8 mouse cellular contexts compared by ENCODE assay signal in genomic region chr2:28205467-28205805, GRCm38 (mm10). TPM values are rescaled to one million over a fixed set of nuclear protein-coding genes. Genes with fewer than 3 reads are reported as not detected.
A peak's percentile ranks its signal among the peaks of the same experiment; 100 is the strongest.
DNase-seq lines count a peak whose midpoint lies in the region; ATAC-seq and TF ChIP-seq lines count a peak whose summit lies in the region.

No protein-coding gene starts in this region.

- H3K27ac ChIP-seq in embryonic facial prominence, embryonic 12.5 days: no peak overlapping the region
- H3K27ac ChIP-seq in stomach, embryonic 14.5 days (ENCODE audit: low read length): no peak overlapping the region

- peaks cover 16% of the 10 kb centered on the region for H3K79me2 ChIP-seq in myocyte (ENCODE audit: control insufficient read depth, insufficient read depth)

- peak overlapping the region; percentile 99 for H3K4me2 ChIP-seq in embryonic facial prominence, embryonic 12.5 days (replicated peaks)
- peak overlapping the region; percentile 85 for H3K4me2 ChIP-seq in myocyte (ENCODE audit: low read depth)
- peak overlapping the region; percentile 99 for H3K4me2 ChIP-seq in stomach, embryonic 14.5 days (replicated peaks; ENCODE audit: low read depth, low read length)

- peak overlapping the region; percentile 72 for H3K9ac ChIP-seq in embryonic facial prominence, embryonic 12.5 days
- H3K9ac ChIP-seq in stomach, embryonic 14.5 days (replicated peaks; ENCODE audit: low read depth, low read length): peak overlapping the region; percentile 55

- peak overlapping the region; percentile 92 for H3ac ChIP-seq in myocyte (ENCODE audit: control insufficient read depth, insufficient read length)

- under 1% methylated on average over 49 of the region's 49 CpGs for WGBS in embryonic facial prominence, embryonic 12.5 days
- under 1% methylated on average over 41 of the region's 49 CpGs for WGBS in stomach, embryonic 14.5 days

- peak; percentile 85 for TF ChIP-seq POLR2A in myocyte (IDR thresholded peaks at IDR 0.05; ENCODE audit: insufficient read length, low read depth)

- H3K9me3 ChIP-seq in embryonic facial prominence, embryonic 12.5 days: no peaks in the 10 kb centered on the region
- H3K9me3 ChIP-seq in stomach, embryonic 14.5 days (ENCODE audit: control insufficient read depth, low read depth, low read length): no peaks in the 10 kb centered on the region

- no peaks in the 10 kb centered on the region for H3K36me3 ChIP-seq in embryonic facial prominence, embryonic 12.5 days
- no peaks in the 10 kb centered on the region for H3K36me3 ChIP-seq in myocyte (ENCODE audit: control insufficient read depth, insufficient read depth)
- no peaks in the 10 kb centered on the region for H3K36me3 ChIP-seq in stomach, embryonic 14.5 days (ENCODE audit: control insufficient read depth, insufficient read depth, low read length)

- DNase-seq in monocyte, adult 2 months (ENCODE audit: low read depth in 1 of 2, low spot score in 2 of 2): peak; percentile 48 to 69
- peak; percentile 85 for DNase-seq in heart, adult 8-10 months (ENCODE audit: low spot score)
- DNase-seq in kidney, adult 9 months: peak; percentile 66
- peak; percentile 78 for DNase-seq in liver

- peaks cover 23% of the 10 kb centered on the region; the same call in 1 of the 2 replicates for H3K27me3 ChIP-seq in embryonic facial prominence, embryonic 12.5 days
- peaks cover 13% of the 10 kb centered on the region for H3K27me3 ChIP-seq in myocyte (ENCODE audit: control insufficient read depth, insufficient read depth, insufficient read length)
- H3K27me3 ChIP-seq in stomach, embryonic 14.5 days (ENCODE audit: control insufficient read depth, insufficient read depth, low read length): 0 out of 2 replicates have a peak, but pooled peaks cover 2% of the 10 kb centered on the region

- peak overlapping the region; percentile 59 for H3K4me3 ChIP-seq in embryonic facial prominence, embryonic 12.5 days
- peak overlapping the region; percentile 36 for H3K4me3 ChIP-seq in myocyte
- H3K4me3 ChIP-seq in stomach, embryonic 14.5 days (ENCODE audit: low read depth, low read length): peak overlapping the region; percentile 55

- no peak; the same call in 1 of the 2 replicates for ATAC-seq in monocyte, adult 5-6 weeks (replicated peaks; ENCODE audit: insufficient number of reproducible peaks, low FRiP score, low TSS enrichment, poor library complexity, severe bottlenecking)
- no peak for ATAC-seq in embryonic facial prominence, embryonic 12.5 days (ENCODE audit: insufficient number of reproducible peaks, insufficient read depth, low FRiP score, low TSS enrichment)
- ATAC-seq in stomach, embryonic 14.5 days (ENCODE audit: insufficient number of reproducible peaks, insufficient read depth, low FRiP score, low read depth): peak; percentile 56; the same call in 1 of the 2 replicates

- peaks cover 17% of the 10 kb centered on the region; the same call in 1 of the 2 replicates for H3K4me1 ChIP-seq in embryonic facial prominence, embryonic 12.5 days
- peaks cover 11% of the 10 kb centered on the region; the same call in 1 of the 2 replicates for H3K4me1 ChIP-seq in stomach, embryonic 14.5 days (ENCODE audit: control insufficient read depth, insufficient read depth, low read length)

TF ChIP-seq in myocyte, 11 proteins besides CTCF, POLR2A, EP300 and RAD21:
- TF ChIP-seq MAX (IDR thresholded peaks at IDR 0.05; ENCODE audit: low read depth): no peak
- peak; percentile 41 for TF ChIP-seq REST (IDR thresholded peaks at IDR 0.05; ENCODE audit: insufficient read depth, insufficient read length)
- no peak for TF ChIP-seq TCF3 (IDR thresholded peaks at IDR 0.05; ENCODE audit: insufficient read length, low read depth)
- peak in 1 of 3 experiments; percentile 18 for TF ChIP-seq MYOD1 (IDR thresholded peaks at IDR 0.05; ENCODE audit: control insufficient read depth in 1 of 3, insufficient read length in 2 of 3, low read depth in 2 of 3)
- no peak for TF ChIP-seq SRF (IDR thresholded peaks at IDR 0.05; ENCODE audit: control insufficient read depth, insufficient read length, low read depth)
- TF ChIP-seq E2F4 (IDR thresholded peaks at IDR 0.05; ENCODE audit: insufficient read depth): no peak
- no peak for TF ChIP-seq USF1 (IDR thresholded peaks at IDR 0.05; ENCODE audit: low read depth)
- peak; percentile 52 for TF ChIP-seq POLR2AphosphoS2 (IDR thresholded peaks at IDR 0.05; ENCODE audit: insufficient read length, low read depth)
- TF ChIP-seq TCF12 (IDR thresholded peaks at IDR 0.05; ENCODE audit: insufficient read depth, poor library complexity, severe bottlenecking): no peak
- no peak for TF ChIP-seq CEBPB (IDR thresholded peaks at IDR 0.05; ENCODE audit: insufficient read depth, poor library complexity, severe bottlenecking)
- no peak for TF ChIP-seq MYOG (IDR thresholded peaks at IDR 0.05; ENCODE audit: control insufficient read depth in 1 of 3, insufficient read depth in 1 of 3, insufficient read length in 2 of 3, low read depth in 2 of 3)

RNA-seq across cellular contexts. Expression of gene Olfm1, which starts 12.6 kb away (rescaled TPM):
- total RNA-seq in monocyte, adult 5-6 weeks (2017): 8.7 to 18.9 TPM (median 13.5 TPM) in 3 replicates
- 34.5 and 36.8 TPM in 2 replicates for polyA plus RNA-seq in embryonic facial prominence, embryonic 12.5 days (2016; fragmentation: Nextera tagmentation; extraction: Ambion mirVana)
- total RNA-seq in heart, adult 8-10 months (2022): 10 to 100 TPM in 3 of 4 experiments, 1 to 10 TPM in 1; 7.3 to 10.8 (median 10.6) TPM
- 57.5 TPM for polyA plus RNA-seq in myocyte (2012; fragmentation: generic; extraction: Trizol)
- 18.8 and 21.4 TPM in 2 replicates for polyA plus RNA-seq in stomach, embryonic 14.5 days (2014; fragmentation: Nextera tagmentation; extraction: Ambion mirVana)
